Mouse (Mus musculus): ENCODE data around the gene Vmn1r193. TPM values are rescaled to one million over a fixed set of nuclear protein-coding genes. Genes with fewer than 3 reads are reported as not detected.
"Not testable (repeated sequence)": the region's sequence is repeated elsewhere in the genome, so short reads cannot be mapped to it uniquely, and the experiment has no call there.

Vmn1r193 gene
- polyA plus RNA-seq (2015; fragmentation: Nextera tagmentation; extraction: Ambion mirVana), result not detected in 2 replicates

DNA sequence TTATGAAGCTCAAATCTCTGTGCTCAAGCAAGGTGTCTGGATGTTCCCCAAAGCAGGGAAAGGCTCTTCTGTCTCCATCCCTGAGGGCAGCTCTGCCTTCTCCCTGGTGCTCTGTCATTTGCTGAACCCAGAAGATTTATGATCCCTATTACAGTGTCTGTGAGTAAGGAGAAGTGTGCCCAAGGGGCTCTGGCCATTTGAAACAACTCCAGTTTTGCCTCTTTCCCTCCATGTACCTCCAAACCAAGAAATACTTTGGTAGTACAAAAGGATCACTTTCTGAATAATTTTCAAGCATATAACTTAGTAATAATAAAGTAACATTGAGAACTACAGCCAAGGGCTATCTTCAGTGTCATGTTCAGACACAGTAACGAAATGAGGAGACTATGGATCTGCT, at the start of gene Vmn1r193:
Gene Vmn1r193, minus strand, starts transcription at position 101 of the 400 bp plus-strand sequence.
- H3K4me2 ChIP-seq (ENCODE audit: low read length); H3K9me3 ChIP-seq (ENCODE audit: control insufficient read depth, low read length); H3K4me1 ChIP-seq (ENCODE audit: control insufficient read depth, insufficient read depth, low read depth, low read length); H3K27ac ChIP-seq (ENCODE audit: low read depth, low read length); H3K27me3 ChIP-seq (replicated peaks; ENCODE audit: control insufficient read depth, insufficient read depth, low read length); H3K36me3 ChIP-seq (ENCODE audit: control insufficient read depth, insufficient read depth, low read length); H3K9ac ChIP-seq (ENCODE audit: low read depth, low read length); ATAC-seq; H3K4me3 ChIP-seq (ENCODE audit: low read length): not testable (repeated sequence)
- whole genome bisulfite sequencing, result 77% methylated on average over 1 of the region's 1 CpGs

DNA sequence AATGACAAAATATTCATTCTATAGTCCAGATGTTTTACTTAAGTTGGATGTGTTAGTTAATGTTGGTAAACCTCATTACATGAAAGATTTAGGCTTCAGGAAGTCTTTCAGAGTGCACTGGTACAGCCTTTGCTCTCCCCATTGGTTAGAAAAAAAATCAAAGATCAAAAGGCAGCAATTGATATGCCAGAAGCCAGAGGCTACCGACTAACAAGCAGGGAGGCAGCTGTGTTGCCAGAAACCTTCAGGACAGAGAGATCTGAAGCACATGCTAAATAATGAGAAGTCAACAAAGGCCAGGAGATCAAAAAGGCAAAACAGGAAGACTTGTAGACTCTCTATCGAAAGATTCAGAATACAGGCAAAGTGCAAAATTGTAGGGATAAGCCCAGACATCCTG, 48.8 kb upstream of the Vmn1r193 start:
- H3K9ac ChIP-seq (ENCODE audit: low read depth, low read length), result no peak overlapping the region
- no peak overlapping the region for H3K4me3 ChIP-seq (ENCODE audit: low read length)
- H3K9me3 ChIP-seq (ENCODE audit: control insufficient read depth, low read length), result no peaks in the 10 kb centered on the region
- H3K4me2 ChIP-seq (ENCODE audit: low read length), result no peak overlapping the region
- no peak overlapping the region for H3K27ac ChIP-seq (ENCODE audit: low read depth, low read length)
- H3K27me3 ChIP-seq (replicated peaks; ENCODE audit: control insufficient read depth, insufficient read depth, low read length), result no peaks in the 10 kb centered on the region
- no peaks in the 10 kb centered on the region for H3K36me3 ChIP-seq (ENCODE audit: control insufficient read depth, insufficient read depth, low read length)
- 60% methylated on average over 2 of the region's 2 CpGs for WGBS
- no peak for ATAC-seq
- H3K4me1 ChIP-seq (ENCODE audit: control insufficient read depth, insufficient read depth, low read depth, low read length), result no peaks in the 10 kb centered on the region

DNA sequence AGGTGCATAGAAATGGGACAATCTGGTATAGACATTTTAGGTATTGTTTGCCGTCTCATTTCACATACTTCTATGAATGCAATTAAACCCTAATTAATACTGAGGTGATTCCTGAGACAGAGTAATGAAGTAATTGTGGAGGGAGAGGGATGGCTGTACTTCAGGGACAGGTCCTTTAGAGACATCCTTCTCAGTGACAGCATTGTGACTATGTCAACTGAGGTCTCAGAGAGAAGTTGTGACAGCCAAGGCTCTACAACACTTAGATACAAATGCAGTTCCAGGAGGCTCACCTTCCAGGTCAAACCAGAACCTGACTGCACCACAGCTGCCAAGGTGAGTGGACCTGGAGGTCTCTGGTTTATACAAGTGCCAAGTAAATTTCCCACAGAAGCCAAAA, 47.3 kb upstream of the Vmn1r193 start, which contains the start of gene Vmn1r195:
Gene Vmn1r195, plus strand, starts transcription at position 301 of the 400 bp plus-strand sequence.
- not testable (repeated sequence) for ATAC-seq

DNA sequence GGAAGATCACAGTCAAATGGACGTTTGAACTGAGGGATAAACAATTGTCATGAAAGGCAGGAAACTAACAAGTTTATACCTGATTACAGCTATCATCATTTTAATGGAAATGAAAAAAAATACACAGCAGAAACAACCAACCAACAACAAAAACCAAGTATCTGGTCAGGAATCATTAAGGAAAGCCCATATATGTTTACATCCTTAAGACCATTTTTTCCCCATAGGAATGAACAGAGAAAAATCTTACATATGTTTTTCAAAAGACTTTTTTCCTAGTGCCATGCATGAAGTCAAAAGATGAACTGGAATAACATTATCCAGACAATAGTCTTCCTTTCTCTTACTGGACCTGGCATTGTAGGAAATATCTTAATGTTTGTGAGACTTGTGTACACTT, 21.0 kb upstream of the Vmn1r193 start, which contains the start of gene Vmn1r194:
Gene Vmn1r194, plus strand, starts transcription at position 301 of the 400 bp plus-strand sequence.
- Histone ChIP-seq H3K4me3 (ENCODE audit: low read length) (no peak within 1 kb of the TSS), H3K36me3 (ENCODE audit: control insufficient read depth, insufficient read depth, low read length) (no peaks in the 10 kb centered on the region), H3K27ac (ENCODE audit: low read depth, low read length) (no peak within 1 kb of the TSS), H3K27me3 (replicated peaks; ENCODE audit: control insufficient read depth, insufficient read depth, low read length) (no peaks in the 10 kb centered on the region), H3K4me1 (ENCODE audit: control insufficient read depth, insufficient read depth, low read depth, low read length) (no peaks in the 10 kb centered on the region), H3K9me3 (ENCODE audit: control insufficient read depth, low read length) (no peaks in the 10 kb centered on the region), H3K9ac (ENCODE audit: low read depth, low read length) (no peak within 1 kb of the TSS), H3K4me2 (ENCODE audit: low read length) (no peak within 1 kb of the TSS)
- WGBS, result 46% methylated on average over 1 of the region's 1 CpGs
- no peak for ATAC-seq

More for the DNA sequence above, 47.3 kb upstream of the Vmn1r193 start, which contains the start of gene Vmn1r195:
- H3K4me1 ChIP-seq (ENCODE audit: control insufficient read depth, insufficient read depth, low read depth, low read length); H3K4me3 ChIP-seq (ENCODE audit: low read length); H3K27me3 ChIP-seq (replicated peaks; ENCODE audit: control insufficient read depth, insufficient read depth, low read length); H3K9me3 ChIP-seq (ENCODE audit: control insufficient read depth, low read length); H3K4me2 ChIP-seq (ENCODE audit: low read length); H3K9ac ChIP-seq (ENCODE audit: low read depth, low read length); H3K36me3 ChIP-seq (ENCODE audit: control insufficient read depth, insufficient read depth, low read length); H3K27ac ChIP-seq (ENCODE audit: low read depth, low read length): not testable (repeated sequence)
- 89% methylated on average over 1 of the region's 1 CpGs for WGBS

DNA sequence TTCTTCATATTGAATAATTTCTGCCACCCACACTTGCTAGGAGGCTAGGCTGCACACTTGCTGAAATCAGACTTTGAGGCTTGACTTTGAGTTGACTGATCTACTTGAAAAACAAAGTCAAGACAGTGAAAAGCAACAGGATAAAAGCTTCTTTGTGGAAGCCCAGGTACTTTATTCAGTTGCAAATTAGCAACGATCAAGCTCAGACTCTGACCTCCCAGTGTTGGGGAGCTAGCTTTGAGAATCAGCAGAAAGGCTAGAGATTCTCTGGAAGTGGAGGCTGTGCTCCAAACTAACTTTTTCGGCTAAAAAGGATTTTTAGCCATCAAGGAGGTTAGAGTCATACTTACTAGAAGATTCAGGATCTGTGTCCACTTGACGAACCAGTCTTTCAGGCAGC, 30.2 kb downstream of the Vmn1r193 start:
- H3K9ac ChIP-seq (ENCODE audit: low read depth, low read length); H3K4me1 ChIP-seq (ENCODE audit: control insufficient read depth, insufficient read depth, low read depth, low read length); H3K27ac ChIP-seq (ENCODE audit: low read depth, low read length); H3K4me2 ChIP-seq (ENCODE audit: low read length); ATAC-seq; H3K9me3 ChIP-seq (ENCODE audit: control insufficient read depth, low read length); H3K27me3 ChIP-seq (replicated peaks; ENCODE audit: control insufficient read depth, insufficient read depth, low read length); H3K36me3 ChIP-seq (ENCODE audit: control insufficient read depth, insufficient read depth, low read length); H3K4me3 ChIP-seq (ENCODE audit: low read length): not testable (repeated sequence)
- WGBS, result 65% methylated on average over 3 of the region's 3 CpGs

DNA sequence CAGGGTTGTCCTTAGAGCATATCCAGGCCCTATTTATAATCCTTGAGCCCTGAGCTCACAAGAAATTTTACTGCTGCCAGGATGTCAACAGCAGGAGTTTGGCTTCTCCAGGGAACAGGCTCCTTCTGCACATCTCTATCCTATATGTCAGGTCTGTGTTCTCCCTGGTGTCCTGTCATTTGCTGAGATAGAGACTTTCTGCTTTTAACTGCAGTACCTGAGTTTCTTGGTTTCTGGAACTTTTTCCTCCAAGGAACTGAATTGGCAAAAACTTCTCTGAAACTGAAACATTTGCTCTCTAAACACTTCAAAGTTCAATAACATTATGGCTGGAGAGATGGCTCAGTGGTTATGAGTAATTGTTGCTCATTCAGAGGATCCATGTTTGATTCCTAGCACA, 31.9 kb downstream of the Vmn1r193 start, which contains the start of gene Vmn1r192:
Gene Vmn1r192, minus strand, starts transcription at position 101 of the 400 bp plus-strand sequence.
- H3K4me1 ChIP-seq (ENCODE audit: control insufficient read depth, insufficient read depth, low read depth, low read length), result no peaks in the 10 kb centered on the region
- H3K9me3 ChIP-seq (ENCODE audit: control insufficient read depth, low read length), result no peaks in the 10 kb centered on the region
- no peaks in the 10 kb centered on the region for H3K27me3 ChIP-seq (replicated peaks; ENCODE audit: control insufficient read depth, insufficient read depth, low read length)
- H3K27ac ChIP-seq (ENCODE audit: low read depth, low read length), result no peak within 1 kb of the TSS
- no peak within 1 kb of the TSS for H3K4me3 ChIP-seq (ENCODE audit: low read length)
- H3K36me3 ChIP-seq (ENCODE audit: control insufficient read depth, insufficient read depth, low read length), result no peaks in the 10 kb centered on the region
- ATAC-seq, result no peak
- H3K9ac ChIP-seq (ENCODE audit: low read depth, low read length), result no peak within 1 kb of the TSS
- no peak within 1 kb of the TSS for H3K4me2 ChIP-seq (ENCODE audit: low read length)

DNA sequence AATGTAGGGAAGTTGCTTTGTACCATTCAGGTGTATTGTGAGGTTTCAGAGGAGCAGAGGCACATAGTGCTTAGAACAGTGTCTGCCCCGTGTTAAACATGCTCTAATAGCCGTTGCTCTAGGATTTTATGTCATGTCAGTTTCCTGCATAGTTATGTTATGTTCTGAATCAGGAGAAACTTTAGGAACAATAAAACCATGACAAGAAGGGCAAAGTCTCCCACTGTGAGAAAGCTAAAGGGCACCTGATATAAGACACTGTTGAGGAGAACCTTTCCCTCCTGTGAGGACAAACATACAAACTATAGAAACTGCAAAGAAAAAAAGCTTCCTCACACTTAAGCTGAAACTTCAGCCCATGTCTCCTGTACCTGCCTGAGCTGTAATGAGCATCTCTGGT, 32.6 kb downstream of the Vmn1r193 start:
- no peak for ATAC-seq
- no peak overlapping the region for H3K4me2 ChIP-seq (ENCODE audit: low read length)
- no peaks in the 10 kb centered on the region for H3K36me3 ChIP-seq (ENCODE audit: control insufficient read depth, insufficient read depth, low read length)
- no peak overlapping the region for H3K27ac ChIP-seq (ENCODE audit: low read depth, low read length)
- H3K9ac ChIP-seq (ENCODE audit: low read depth, low read length), result no peak overlapping the region
- WGBS, result 82% methylated on average over 2 of the region's 2 CpGs
- H3K4me3 ChIP-seq (ENCODE audit: low read length), result no peak overlapping the region
- no peaks in the 10 kb centered on the region for H3K27me3 ChIP-seq (replicated peaks; ENCODE audit: control insufficient read depth, insufficient read depth, low read length)
- no peaks in the 10 kb centered on the region for H3K4me1 ChIP-seq (ENCODE audit: control insufficient read depth, insufficient read depth, low read depth, low read length)
- no peaks in the 10 kb centered on the region for H3K9me3 ChIP-seq (ENCODE audit: control insufficient read depth, low read length)

DNA sequence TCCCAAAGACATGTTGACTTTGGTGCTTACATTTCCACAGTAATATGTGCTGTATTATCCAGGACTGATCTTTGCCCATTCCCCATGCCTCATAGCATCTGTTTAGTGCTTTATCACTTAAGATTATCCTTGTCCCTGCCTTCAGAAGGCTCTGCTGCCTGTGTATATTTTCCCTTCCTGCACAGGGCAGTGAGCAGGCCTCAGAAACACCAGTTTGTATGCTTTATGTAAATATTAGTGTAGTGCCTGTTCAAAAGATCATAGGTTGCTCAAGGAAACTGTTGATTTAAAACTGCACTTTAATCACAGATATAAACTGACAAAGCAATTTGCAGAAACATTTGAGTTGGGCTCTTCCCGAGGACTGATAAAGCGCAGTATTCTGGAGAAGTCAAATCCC, 33.6 kb downstream of the Vmn1r193 start:
- ATAC-seq, result no peak
- H3K4me1 ChIP-seq (ENCODE audit: control insufficient read depth, insufficient read depth, low read depth, low read length), result no peaks in the 10 kb centered on the region
- no peak overlapping the region for H3K4me3 ChIP-seq (ENCODE audit: low read length)

DNA sequence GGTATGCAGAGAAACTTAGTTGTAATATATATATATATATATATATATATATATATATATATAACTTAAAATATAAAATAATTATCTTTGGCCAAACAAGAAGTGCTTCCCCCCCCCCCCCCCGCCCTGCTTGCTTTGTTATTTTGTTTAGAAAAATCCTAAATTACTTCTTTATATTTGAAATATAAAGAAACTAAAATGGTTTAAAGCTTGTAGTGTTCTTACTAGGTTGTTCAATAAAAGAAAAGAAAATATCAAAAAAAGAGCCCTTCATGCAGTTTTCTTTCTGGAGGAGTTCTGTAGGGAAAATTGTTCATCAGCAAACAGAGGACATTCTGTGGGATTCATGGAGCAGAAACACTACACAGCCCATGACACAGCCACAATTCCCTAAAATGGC, 39.1 kb downstream of the Vmn1r193 start, which contains the start of gene Vmn1r191:
Gene Vmn1r191, minus strand, starts transcription at position 101 of the 400 bp plus-strand sequence.
- H3K27ac ChIP-seq (ENCODE audit: low read depth, low read length), result no peak within 1 kb of the TSS
- ATAC-seq, result no peak
- 82% methylated on average over 1 of the region's 1 CpGs for WGBS
- no peak within 1 kb of the TSS for H3K9ac ChIP-seq (ENCODE audit: low read depth, low read length)
- H3K4me1 ChIP-seq (ENCODE audit: control insufficient read depth, insufficient read depth, low read depth, low read length), result no peaks in the 10 kb centered on the region
- no peaks in the 10 kb centered on the region for H3K36me3 ChIP-seq (ENCODE audit: control insufficient read depth, insufficient read depth, low read length)
- H3K9me3 ChIP-seq (ENCODE audit: control insufficient read depth, low read length), result no peaks in the 10 kb centered on the region
- no peak within 1 kb of the TSS for H3K4me3 ChIP-seq (ENCODE audit: low read length)
- no peaks in the 10 kb centered on the region for H3K27me3 ChIP-seq (replicated peaks; ENCODE audit: control insufficient read depth, insufficient read depth, low read length)
- no peak within 1 kb of the TSS for H3K4me2 ChIP-seq (ENCODE audit: low read length)

More for the DNA sequence above, 33.6 kb downstream of the Vmn1r193 start:
- Histone ChIP-seq H3K36me3 (ENCODE audit: control insufficient read depth, insufficient read depth, low read length) (no peaks in the 10 kb centered on the region), H3K9me3 (ENCODE audit: control insufficient read depth, low read length) (no peaks in the 10 kb centered on the region), H3K27me3 (replicated peaks; ENCODE audit: control insufficient read depth, insufficient read depth, low read length) (no peaks in the 10 kb centered on the region), H3K27ac (ENCODE audit: low read depth, low read length) (no peak overlapping the region), H3K9ac (ENCODE audit: low read depth, low read length) (no peak overlapping the region), H3K4me2 (ENCODE audit: low read length) (no peak overlapping the region)
- 87% methylated on average over 2 of the region's 2 CpGs for WGBS

DNA sequence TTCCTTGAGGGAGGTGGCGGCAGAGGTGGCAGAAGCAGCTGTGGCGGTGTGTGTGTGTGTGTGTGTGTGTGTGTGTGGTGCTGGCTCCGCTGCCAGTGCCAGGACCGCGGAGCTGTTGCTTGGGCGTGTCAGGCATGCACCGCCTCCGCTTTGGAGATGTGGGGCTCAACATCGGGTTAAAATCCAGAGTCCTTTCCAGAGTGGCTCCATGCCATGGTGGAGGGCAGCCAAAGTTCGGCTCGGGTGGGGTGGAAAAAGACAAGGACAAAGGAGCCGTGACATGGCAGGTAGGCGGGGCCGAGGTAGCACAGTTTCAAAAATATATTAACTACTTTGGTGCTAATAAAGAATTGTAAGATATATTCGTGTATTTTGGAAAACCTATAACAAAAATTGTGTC, 54.5 kb downstream of the Vmn1r193 start:
- no peaks in the 10 kb centered on the region for H3K36me3 ChIP-seq (ENCODE audit: control insufficient read depth, insufficient read depth, low read length)
- WGBS, result 97% methylated on average over 15 of the region's 15 CpGs
- no peak overlapping the region for H3K4me3 ChIP-seq (ENCODE audit: low read length)
- H3K4me1 ChIP-seq (ENCODE audit: control insufficient read depth, insufficient read depth, low read depth, low read length), result no peaks in the 10 kb centered on the region
- H3K9ac ChIP-seq (ENCODE audit: low read depth, low read length), result no peak overlapping the region
- H3K9me3 ChIP-seq (ENCODE audit: control insufficient read depth, low read length), result peaks cover 7% of the 10 kb centered on the region
- no peaks in the 10 kb centered on the region for H3K27me3 ChIP-seq (replicated peaks; ENCODE audit: control insufficient read depth, insufficient read depth, low read length)
- H3K27ac ChIP-seq (ENCODE audit: low read depth, low read length), result no peak overlapping the region
- H3K4me2 ChIP-seq (ENCODE audit: low read length), result no peak overlapping the region
- ATAC-seq, result no peak
